Mouse (Mus musculus): ENCODE results near the gene Plxna2.

GRCm38 (mm10) chr1:194675106-194675890 is 57.3 kb downstream of the Plxna2 start:
- TF ChIP-seq CTCF (IDR thresholded peaks at IDR 0.05; ENCODE audit: extremely low read depth, insufficient read depth, insufficient read length, insufficient replicate concordance) = no peak
- no peak for TF ChIP-seq POLR2A (IDR thresholded peaks at IDR 0.05; ENCODE audit: low read depth, low read length)

Measured in spleen, adult 2 months (tissue).